Mouse (Mus musculus) embryonic facial prominence, embryonic 15.5 days (tissue): ENCODE data around the gene Gm36210. TPM values are rescaled to one million over a fixed set of nuclear protein-coding genes. Genes with fewer than 3 reads are reported as not detected.

Source experiments
- ATAC-seq: fragments of 200-750 bp; cut with Nextera tagmentation; 2 replicates; pipeline ENCODE4 v1.8.0; 2017; ENCODE audit warnings: low read depth, moderate TSS enrichment; ENCODE audit not compliant: insufficient number of reproducible peaks, low FRiP score, low TSS enrichment
- H3K27ac ChIP-seq: fragments of 300-500 bp; sonication (generic); replicated peaks from 2 replicates; pipeline ENCODE4 v1.5.1; 2015; ENCODE audit warnings: mild to moderate bottlenecking, inconsistent platforms
- H3K27me3 ChIP-seq: fragments of 300-500 bp; sonication (generic); 2 replicates; pipeline ENCODE4 v1.6.1; 2015; ENCODE audit warnings: inconsistent platforms
- H3K36me3 ChIP-seq: fragments of 300-500 bp; sonication (generic); 2 replicates; pipeline ENCODE4 v1.6.1; 2015; ENCODE audit warnings: mild to moderate bottlenecking, inconsistent platforms
- H3K4me1 ChIP-seq: fragments of 300-500 bp; sonication (generic); 2 replicates; pipeline ENCODE4 v1.6.1; 2015; ENCODE audit warnings: inconsistent platforms
- H3K4me2 ChIP-seq: fragments of 300-500 bp; sonication (generic); replicated peaks from 2 replicates; pipeline ENCODE4 v1.6.1; 2015; ENCODE audit warnings: mild to moderate bottlenecking, inconsistent platforms
- H3K4me3 ChIP-seq: fragments of 300-500 bp; sonication (generic); replicated peaks from 2 replicates; pipeline ENCODE4 v1.5.1; 2015; ENCODE audit warnings: mild to moderate bottlenecking, inconsistent platforms
- H3K9ac ChIP-seq: fragments of 300-500 bp; sonication (generic); 2 replicates; pipeline ENCODE4 v1.6.1; 2015; ENCODE audit warnings: inconsistent platforms
- H3K9me3 ChIP-seq: fragments of 300-500 bp; sonication (generic); replicated peaks from 2 replicates; pipeline ENCODE4 v1.6.1; 2016; ENCODE audit warnings: inconsistent platforms
- WGBS: fragments of 180-500 bp; shearing (Covaris S2); methylation state at CpG from one replicate; pipeline ENCODE4 v1.1.7; 2015; 5-methylcytosine and 5-hydroxymethylcytosine counted together
- polyA plus RNA-seq: library from polyadenylated mRNA; unstranded; fragments of >200 nt; fragmentation: Nextera tagmentation; extraction: Ambion mirVana; gene quantifications from 2 replicates; pipeline ENCODE4 v1.2.1, GENCODE M21; 2015

Gene Gm36210
- polyA plus RNA-seq, 1 experiment from 2014 or later = not detected

- ATAC-seq = no peak
- Histone ChIP-seq H3K9ac (no peak overlapping the region), H3K9me3 (no peaks in the 10 kb centered on the region), H3K4me1 (0 out of 2 replicates have a peak, but pooled peaks cover 10% of the 10 kb centered on the region), H3K4me3 (no peak overlapping the region), H3K4me2 (no peak overlapping the region), H3K36me3 (no peaks in the 10 kb centered on the region), H3K27ac (no peak overlapping the region), H3K27me3 (no peaks in the 10 kb centered on the region)
- WGBS = 80% methylated on average over 4 of the region's 4 CpGs
Measured at GRCm38 (mm10) chr7:4934160-4934914, 28.0 kb upstream of the Gm36210 start.

DNA sequence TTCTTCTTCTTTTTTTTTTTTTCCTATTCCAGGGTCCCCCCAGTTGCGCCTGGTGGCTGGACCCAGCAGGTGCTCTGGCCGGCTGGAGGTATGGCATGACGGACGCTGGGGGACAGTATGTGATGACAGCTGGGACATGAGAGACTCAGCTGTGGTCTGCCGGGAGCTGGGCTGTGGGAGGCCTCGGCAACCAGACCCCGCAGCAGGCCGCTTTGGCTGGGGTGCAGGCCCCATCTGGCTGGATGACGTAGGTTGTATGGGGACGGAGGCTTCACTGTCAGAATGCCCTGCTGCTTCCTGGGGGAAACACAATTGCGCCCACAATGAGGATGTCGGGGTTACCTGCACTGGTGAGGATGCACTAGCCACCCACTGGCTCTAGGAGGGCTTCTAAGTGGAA is 26.8 kb upstream of the Gm36210 start:
- no peaks in the 10 kb centered on the region for H3K36me3 ChIP-seq
- no peak overlapping the region for H3K9ac ChIP-seq
- 0 out of 2 replicates have a peak, but pooled peaks cover 10% of the 10 kb centered on the region for H3K4me1 ChIP-seq
- no peak overlapping the region for H3K4me3 ChIP-seq
- 0 out of 2 replicates have a peak overlapping the region, but pooled peaks have one; percentile 11 for H3K27ac ChIP-seq
- no peaks in the 10 kb centered on the region for H3K9me3 ChIP-seq
- H3K27me3 ChIP-seq = no peaks in the 10 kb centered on the region
- no peak overlapping the region for H3K4me2 ChIP-seq
- WGBS = 70% methylated on average over 12 of the region's 12 CpGs
- ATAC-seq = no peak

GRCm38 (mm10) chr7:4928323-4928722 is 22.0 kb upstream of the Gm36210 start:
- Histone ChIP-seq H3K36me3 (no peaks in the 10 kb centered on the region), H3K9ac (no peak overlapping the region), H3K27me3 (no peaks in the 10 kb centered on the region), H3K4me2 (no peak overlapping the region), H3K4me3 (no peak overlapping the region), H3K4me1 (peaks cover 41% of the 10 kb centered on the region), H3K9me3 (no peaks in the 10 kb centered on the region), H3K27ac (no peak overlapping the region)
- 79% methylated on average over 17 of the region's 17 CpGs for WGBS
- no peak for ATAC-seq

DNA sequence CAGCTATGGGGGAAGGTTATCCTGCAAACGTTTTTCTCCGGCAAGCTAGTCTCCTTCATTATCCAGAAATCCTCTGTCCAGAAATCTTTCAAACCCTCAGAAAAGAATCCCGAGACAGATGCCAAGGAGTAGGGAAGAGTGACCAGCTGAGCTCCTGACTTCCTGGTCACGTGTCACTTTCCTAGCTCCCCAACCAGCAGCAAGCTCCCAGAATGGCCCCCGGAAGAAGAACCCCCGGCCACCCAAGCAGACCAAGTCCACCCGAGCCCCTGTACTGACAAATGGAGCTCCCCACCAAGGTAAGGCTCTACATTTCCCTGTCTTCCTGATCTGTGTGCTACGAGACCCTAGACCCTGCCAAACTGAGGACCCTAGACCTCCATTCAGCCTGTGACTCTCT is 21.4 kb upstream of the Gm36210 start:
- H3K4me2 ChIP-seq = no peak overlapping the region
- H3K27me3 ChIP-seq = no peaks in the 10 kb centered on the region
- no peak overlapping the region for H3K4me3 ChIP-seq
- H3K9me3 ChIP-seq = no peaks in the 10 kb centered on the region
- peaks cover 41% of the 10 kb centered on the region for H3K4me1 ChIP-seq
- no peak overlapping the region for H3K9ac ChIP-seq
- H3K27ac ChIP-seq = no peak overlapping the region
- 66% methylated on average over 8 of the region's 8 CpGs for WGBS
- H3K36me3 ChIP-seq = no peaks in the 10 kb centered on the region
- ATAC-seq = no peak

DNA sequence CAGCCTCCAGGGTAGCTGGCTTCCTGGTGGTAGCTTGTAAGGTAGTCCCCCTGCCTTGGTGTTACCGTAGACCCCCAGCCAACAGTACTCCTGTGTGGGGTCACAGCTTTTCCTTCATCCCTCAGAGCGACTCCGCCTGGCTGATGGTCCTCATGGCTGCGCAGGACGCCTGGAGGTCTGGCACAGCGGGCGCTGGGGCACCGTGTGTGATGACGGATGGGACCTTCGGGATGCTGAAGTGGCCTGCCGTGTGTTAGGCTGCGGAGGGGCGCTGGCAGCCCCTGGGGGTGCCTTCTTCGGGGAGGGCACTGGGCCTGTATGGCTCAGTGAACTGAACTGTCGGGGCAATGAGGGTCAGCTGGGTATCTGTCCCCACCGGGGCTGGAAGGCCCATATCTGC is 20.5 kb upstream of the Gm36210 start:
- Histone ChIP-seq H3K27me3 (no peaks in the 10 kb centered on the region), H3K9ac (no peak overlapping the region), H3K9me3 (no peaks in the 10 kb centered on the region), H3K4me1 (peaks cover 48% of the 10 kb centered on the region), H3K4me2 (no peak overlapping the region), H3K36me3 (no peaks in the 10 kb centered on the region), H3K27ac (no peak overlapping the region), H3K4me3 (no peak overlapping the region)
- WGBS = 78% methylated on average over 16 of the region's 16 CpGs
- no peak for ATAC-seq

- Histone ChIP-seq H3K4me3 (peak within 1 kb of the TSS; percentile 4; the same call in 1 of the 2 replicates), H3K4me1 (peaks cover 51% of the 10 kb centered on the region), H3K27me3 (no peaks in the 10 kb centered on the region), H3K9me3 (no peaks in the 10 kb centered on the region), H3K27ac (peak within 1 kb of the TSS; percentile 91), H3K9ac (no peak within 1 kb of the TSS), H3K36me3 (peaks cover 5% of the 10 kb centered on the region), H3K4me2 (peak within 1 kb of the TSS; percentile 59; the same call in 1 of the 2 replicates)
- WGBS = 10% methylated on average over 6 of the region's 6 CpGs
- peak; percentile 47 for ATAC-seq
Measured at GRCm38 (mm10) chr7:4925441-4926381, 19.4 kb upstream of the Gm36210 start, which contains the start of gene Ssc5d. Ssc5d (plus strand) TSS chr7:4925785.

DNA sequence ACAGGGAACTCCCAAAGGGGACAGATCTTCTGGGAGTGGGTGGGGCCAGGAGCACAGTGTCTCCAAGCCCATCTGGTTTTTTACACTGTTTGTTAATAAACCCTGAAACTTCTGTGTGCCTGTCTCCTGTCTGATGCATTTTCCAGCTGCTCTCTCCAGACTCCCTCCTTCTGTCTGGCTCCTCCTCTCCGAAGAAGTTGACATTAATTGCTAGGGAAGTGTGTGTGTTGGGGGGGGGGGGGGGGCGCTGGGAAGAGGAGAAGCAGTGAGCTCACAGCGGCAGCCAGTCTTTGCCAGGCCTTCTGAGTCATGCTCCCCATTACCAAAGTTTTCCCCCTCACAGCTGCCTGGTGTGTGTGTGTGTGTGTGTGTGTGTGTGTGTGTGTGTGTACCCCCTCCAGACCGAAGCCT is 18.6 kb upstream of the Gm36210 start:
- Histone ChIP-seq H3K36me3 (peaks cover 13% of the 10 kb centered on the region), H3K4me1 (peaks cover 51% of the 10 kb centered on the region), H3K9me3 (no peaks in the 10 kb centered on the region), H3K4me2 (0 out of 2 replicates have a peak overlapping the region, but pooled peaks have one; percentile 10), H3K27ac (peak overlapping the region; percentile 91), H3K9ac (no peak overlapping the region), H3K4me3 (peak overlapping the region; percentile 4; the same call in 1 of the 2 replicates), H3K27me3 (no peaks in the 10 kb centered on the region)
- WGBS = 3% methylated on average over 3 of the region's 4 CpGs
- peak; percentile 56 for ATAC-seq

DNA sequence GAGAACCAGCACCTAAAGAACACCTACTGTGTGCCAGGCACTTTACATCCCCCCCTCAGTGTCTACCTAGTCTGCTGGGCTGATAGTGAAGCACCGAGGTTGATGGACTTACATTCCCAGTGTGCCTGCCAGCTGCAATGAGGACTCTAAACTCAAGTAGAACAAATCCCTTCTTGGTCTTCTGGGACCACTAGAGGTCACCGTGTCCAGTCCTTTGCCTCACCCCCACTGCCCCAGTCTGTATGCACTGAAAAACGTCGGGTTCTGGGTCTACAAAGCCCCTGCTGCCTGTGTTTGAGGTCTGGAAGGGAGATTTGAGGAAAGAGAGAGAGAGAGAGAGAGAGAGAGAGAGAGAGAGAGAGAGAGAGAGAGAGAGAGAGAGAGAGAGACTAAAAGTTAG is 18.2 kb upstream of the Gm36210 start:
- no peak for ATAC-seq
- Histone ChIP-seq H3K9me3 (no peaks in the 10 kb centered on the region), H3K27me3 (no peaks in the 10 kb centered on the region), H3K4me2 (peak overlapping the region; percentile 59), H3K9ac (no peak overlapping the region; the same call in 1 of the 2 replicates), H3K27ac (peak overlapping the region; percentile 91), H3K4me3 (peak overlapping the region; percentile 34), H3K36me3 (peaks cover 17% of the 10 kb centered on the region), H3K4me1 (peaks cover 51% of the 10 kb centered on the region)
- WGBS = under 1% methylated on average over 4 of the region's 4 CpGs

GRCm38 (mm10) chr7:4923586-4924364 is 17.5 kb upstream of the Gm36210 start:
- Histone ChIP-seq H3K27me3 (no peaks in the 10 kb centered on the region), H3K27ac (peak overlapping the region; percentile 91), H3K36me3 (peaks cover 24% of the 10 kb centered on the region), H3K4me1 (peaks cover 51% of the 10 kb centered on the region), H3K9me3 (no peaks in the 10 kb centered on the region), H3K9ac (peak overlapping the region; percentile 5; the same call in 1 of the 2 replicates), H3K4me2 (peak overlapping the region; percentile 59), H3K4me3 (peak overlapping the region; percentile 34)
- ATAC-seq = no peak
- WGBS = 5% methylated on average over 37 of the region's 37 CpGs

- Histone ChIP-seq H3K9me3 (no peaks in the 10 kb centered on the region), H3K9ac (0 out of 2 replicates have a peak overlapping the region, but pooled peaks have one; percentile 22), H3K36me3 (peaks cover 31% of the 10 kb centered on the region), H3K4me2 (peak overlapping the region; percentile 59), H3K27me3 (no peaks in the 10 kb centered on the region), H3K4me1 (peaks cover 51% of the 10 kb centered on the region), H3K27ac (peak overlapping the region; percentile 91), H3K4me3 (peak overlapping the region; percentile 34)
- ATAC-seq = peak; percentile 1; the same call in 1 of the 2 replicates
- WGBS = 2% methylated on average over 14 of the region's 14 CpGs
Measured at GRCm38 (mm10) chr7:4922931-4923565, 16.7 kb upstream of the Gm36210 start.
